Mouse (Mus musculus) liver, embryonic 14.5 days (tissue): ENCODE measurements around the gene Fitm2. TPM values are rescaled to one million over a fixed set of nuclear protein-coding genes. Genes with fewer than 3 reads are reported as not detected.

Source experiments
- ATAC-seq: fragments of 200-750 bp; cut with Nextera tagmentation; 2 replicates; pipeline ENCODE4 v1.8.0; 2017; ENCODE audit warnings: moderate number of reproducible peaks, mild to moderate bottlenecking, moderate library complexity; ENCODE audit not compliant: insufficient read depth
- DNase-seq, 3 experiments: peaks; one replicate each; pipeline ENCODE4 v3.0.0-alpha.2; 2012 to 2013; ENCODE audit warnings: low read depth in 3 of 3, low spot score in 3 of 3
- H3K27ac ChIP-seq: fragments of 300-500 bp; sonication (generic); 2 replicates; pipeline ENCODE4 v1.5.1; 2014; ENCODE audit warnings: moderate library complexity, mild to moderate bottlenecking, control low read depth, inconsistent platforms
- H3K27me3 ChIP-seq: fragments of 300-500 bp; sonication (generic); 2 replicates; pipeline ENCODE4 v1.6.1; 2014; ENCODE audit warnings: mild to moderate bottlenecking, low read length, moderate library complexity; ENCODE audit not compliant: control insufficient read depth, insufficient read depth
- H3K36me3 ChIP-seq: fragments of 300-500 bp; sonication (generic); replicated peaks from 2 replicates; pipeline ENCODE4 v1.6.1; 2014; ENCODE audit warnings: low read depth; ENCODE audit not compliant: control insufficient read depth, insufficient read depth
- H3K4me1 ChIP-seq, 2 experiments: fragments of 200-500 bp in 1 of 2; fragments of 300-500 bp in 1 of 2; sonication (generic) in 1 of 2; replicated peaks; 2 replicates each; pipeline ENCODE4 v1.6.1; 2012 to 2014; ENCODE audit warnings: antibody characterized with exemption in 1 of 2, inconsistent platforms in 1 of 2, low read length in 1 of 2; ENCODE audit not compliant: control insufficient read depth in 2 of 2, insufficient read depth in 2 of 2
- H3K4me2 ChIP-seq: fragments of 300-500 bp; sonication (generic); 2 replicates; pipeline ENCODE4 v1.6.1; 2014; ENCODE audit warnings: low read depth, mild to moderate bottlenecking, control low read depth, moderate library complexity
- H3K4me3 ChIP-seq, 2 experiments: fragments of 200-500 bp in 1 of 2; fragments of 300-500 bp in 1 of 2; sonication (generic) in 1 of 2; 2 replicates each; pipeline ENCODE4 v1.5.1; 2012 to 2014; ENCODE audit warnings: low read depth in 2 of 2, low read length in 2 of 2, mild to moderate bottlenecking in 2 of 2, control low read depth in 1 of 2, inconsistent platforms in 1 of 2, moderate library complexity in 1 of 2; ENCODE audit not compliant: insufficient read depth in 1 of 2
- H3K9ac ChIP-seq: fragments of 300-500 bp; sonication (generic); replicated peaks from 2 replicates; pipeline ENCODE4 v1.6.1; 2014; ENCODE audit warnings: mild to moderate bottlenecking, control low read depth, moderate library complexity
- H3K9me3 ChIP-seq: fragments of 300-500 bp; sonication (generic); 2 replicates; pipeline ENCODE4 v1.6.1; 2016; ENCODE audit warnings: low read length, mixed read lengths; ENCODE audit not compliant: control insufficient read depth
- CTCF ChIP-seq: IDR thresholded peaks from 2 replicates; pipeline ENCODE4 v1.5.1; 2016; ENCODE audit warnings: antibody characterized with exemption, low read depth, control low read depth
- EP300 ChIP-seq: IDR thresholded peaks from 2 replicates; pipeline ENCODE4 v1.6.1; 2016; ENCODE audit warnings: antibody characterized with exemption, low read depth
- WGBS: fragments of 180-500 bp; shearing (Covaris S2); extraction: QIAGEN DNeasy Blood & Tissue Kit; methylation state at CpG from one replicate; pipeline ENCODE4 v1.1.7; 2014; ENCODE audit not compliant: insufficient replicate concordance; 5-methylcytosine and 5-hydroxymethylcytosine counted together
- polyA plus RNA-seq, 2 experiments: library from polyadenylated mRNA; depleted of rRNA in 1 of 2; stranded (reverse) in 1 of 2; unstranded in 1 of 2; fragments of >200 nt; fragmentation: Nextera tagmentation in 1 of 2; extraction: Ambion mirVana in 1 of 2; gene quantifications; 2 replicates each; pipeline versions ENCODE4 v1.2.1 to v1.2.3; 2012 to 2014

Gene Fitm2
- polyA plus RNA-seq, 2 experiments: 1.9 to 3.1 TPM

DNA sequence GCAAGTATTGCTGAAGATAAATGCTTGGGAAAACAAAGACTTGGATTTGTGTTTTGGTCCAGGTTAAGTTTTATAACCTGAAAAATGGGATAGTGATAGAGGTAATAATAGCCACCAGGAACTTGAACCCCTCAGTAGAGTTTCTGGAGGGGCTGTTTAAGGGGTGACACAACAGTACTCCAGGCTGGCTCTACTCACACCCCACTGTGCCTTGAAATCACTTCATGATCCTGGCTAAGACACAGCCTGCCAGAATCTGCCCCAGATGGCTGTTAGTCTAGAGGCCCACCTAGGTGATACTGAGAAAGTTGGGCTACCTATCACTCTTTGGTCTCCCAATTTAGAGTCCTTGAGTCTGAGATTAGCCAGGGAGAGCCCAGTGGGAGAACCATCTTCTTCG is 32.9 kb downstream of the Fitm2 start:
- Histone ChIP-seq H3K9ac (no peak overlapping the region), H3K36me3 (no peaks in the 10 kb centered on the region), H3K9me3 (no peaks in the 10 kb centered on the region), H3K4me1 (no peaks in the 10 kb centered on the region), H3K27ac (no peak overlapping the region), H3K4me2 (no peak overlapping the region), H3K4me3 (no peak overlapping the region), H3K27me3 (peaks cover 12% of the 10 kb centered on the region)
- WGBS: 24% methylated on average over 1 of the region's 1 CpGs
- ATAC-seq (no peak), DNase-seq (no peak)
- no peak for TF ChIP-seq EP300
- TF ChIP-seq CTCF: no peak

DNA sequence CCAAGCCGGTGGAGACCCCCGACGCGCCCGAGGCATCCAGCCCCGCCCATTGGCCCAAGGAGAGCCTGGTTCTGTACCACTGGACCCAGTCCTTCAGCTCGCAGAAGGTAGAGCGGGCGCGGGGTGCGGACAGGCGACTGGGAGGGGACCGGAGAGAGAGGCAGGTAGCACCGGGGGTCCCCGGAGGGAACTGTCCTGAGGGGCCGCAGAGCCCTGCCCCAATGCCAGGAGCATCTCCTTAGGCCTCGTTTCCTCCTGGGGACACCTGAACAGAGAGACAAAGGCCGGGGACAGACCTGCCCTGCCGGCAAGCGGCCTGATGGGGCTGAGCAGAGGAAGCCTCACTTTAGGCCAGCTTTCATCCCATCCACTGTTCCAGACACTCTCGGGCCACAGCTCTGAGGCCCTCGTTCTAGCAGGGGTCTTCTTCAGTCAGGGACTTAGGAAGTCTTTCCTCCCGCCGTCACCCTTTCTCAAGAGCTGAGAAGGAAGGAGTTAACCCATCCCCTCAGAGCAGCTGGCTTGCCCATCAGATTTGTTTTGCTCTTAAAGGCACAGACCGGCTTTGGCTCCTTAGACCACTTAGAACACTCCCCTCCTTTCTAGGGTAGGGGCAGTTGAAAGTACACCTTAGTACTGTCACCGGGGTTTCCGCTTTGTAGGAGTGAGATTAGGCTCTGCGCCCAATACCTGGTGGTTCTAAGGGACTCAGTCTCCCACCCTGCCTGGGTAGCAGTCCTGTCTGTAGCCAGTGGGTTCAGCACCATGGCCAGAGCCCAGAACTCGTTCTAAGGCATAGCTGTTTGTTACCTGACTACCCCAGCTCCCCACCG is 33.6 kb downstream of the Fitm2 start:
- Histone ChIP-seq H3K9ac (no peak overlapping the region), H3K4me1 (no peaks in the 10 kb centered on the region)

DNA sequence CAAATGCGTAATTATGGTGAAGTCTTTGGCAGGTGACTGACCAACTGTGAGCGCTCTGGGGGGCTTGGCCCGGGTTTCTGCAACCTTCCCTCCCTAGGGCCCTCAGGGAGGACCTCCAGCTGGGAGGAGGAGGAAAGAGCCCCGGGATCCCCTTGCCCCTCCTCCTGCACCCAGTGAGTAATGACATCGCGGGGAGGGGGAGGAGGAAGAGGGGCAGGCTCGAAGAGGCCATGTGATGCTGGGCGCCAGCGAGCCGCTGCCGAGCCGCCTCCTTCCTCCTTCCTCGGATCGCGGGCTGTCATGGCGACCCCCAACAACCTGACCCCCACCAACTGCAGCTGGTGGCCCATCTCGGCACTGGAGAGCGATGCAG is 34.2 kb downstream of the Fitm2 start, which contains the start of gene Gdap1l1:
Gene Gdap1l1, plus strand, starts transcription at position 231 of the 373 bp plus-strand sequence.
- Histone ChIP-seq H3K27ac (no peak within 1 kb of the TSS), H3K4me2 (no peak within 1 kb of the TSS), H3K4me3 (no peak within 1 kb of the TSS), H3K9ac (no peak within 1 kb of the TSS), H3K4me1 (no peaks in the 10 kb centered on the region), H3K9me3 (no peaks in the 10 kb centered on the region), H3K27me3 (peaks cover 12% of the 10 kb centered on the region), H3K36me3 (no peaks in the 10 kb centered on the region)
- WGBS: 3% methylated on average over 18 of the region's 18 CpGs
- DNase-seq (no peak), ATAC-seq (no peak)
- TF ChIP-seq CTCF: no peak
- no peak for TF ChIP-seq EP300

More for the DNA sequence above, 33.6 kb downstream of the Fitm2 start:
- WGBS: 3% methylated on average over 30 of the region's 30 CpGs
- ATAC-seq (no peak), DNase-seq (no peak)
- no peaks in the 10 kb centered on the region for H3K36me3 ChIP-seq
- H3K4me2 ChIP-seq: no peak overlapping the region
- H3K4me3 ChIP-seq: no peak overlapping the region
- no peaks in the 10 kb centered on the region for H3K9me3 ChIP-seq
- TF ChIP-seq EP300 (no peak), CTCF (no peak)
- H3K27ac ChIP-seq: no peak overlapping the region
- peaks cover 12% of the 10 kb centered on the region for H3K27me3 ChIP-seq

DNA sequence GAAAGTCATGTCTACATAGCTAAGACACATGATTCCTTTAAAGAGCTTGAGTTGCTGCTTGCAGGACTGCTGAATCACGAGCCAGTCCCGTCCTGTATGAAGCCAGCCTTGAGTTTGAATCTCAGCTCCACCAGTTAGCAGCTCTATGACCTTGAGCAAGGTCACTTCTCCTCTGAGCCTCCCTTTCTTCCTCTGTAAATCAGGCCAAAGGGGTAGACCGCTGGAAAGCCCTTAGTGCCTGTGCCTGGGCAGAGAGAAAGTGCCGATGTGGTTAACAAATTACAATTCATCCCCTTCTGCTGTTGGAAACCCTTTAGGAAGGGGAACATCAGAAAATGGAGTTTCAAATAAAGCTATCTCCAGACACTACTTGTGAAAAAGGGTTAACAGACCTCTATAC is 34.6 kb downstream of the Fitm2 start:
- no peak overlapping the region for H3K9ac ChIP-seq
- no peaks in the 10 kb centered on the region for H3K9me3 ChIP-seq
- no peaks in the 10 kb centered on the region for H3K36me3 ChIP-seq
- H3K4me2 ChIP-seq: no peak overlapping the region
- DNase-seq (no peak), ATAC-seq (no peak)
- no peak for TF ChIP-seq EP300
- TF ChIP-seq CTCF: no peak
- WGBS: 34% methylated on average over 4 of the region's 4 CpGs
- H3K27ac ChIP-seq: no peak overlapping the region
- no peak overlapping the region for H3K4me3 ChIP-seq
- H3K27me3 ChIP-seq: peaks cover 12% of the 10 kb centered on the region
- no peaks in the 10 kb centered on the region for H3K4me1 ChIP-seq

DNA sequence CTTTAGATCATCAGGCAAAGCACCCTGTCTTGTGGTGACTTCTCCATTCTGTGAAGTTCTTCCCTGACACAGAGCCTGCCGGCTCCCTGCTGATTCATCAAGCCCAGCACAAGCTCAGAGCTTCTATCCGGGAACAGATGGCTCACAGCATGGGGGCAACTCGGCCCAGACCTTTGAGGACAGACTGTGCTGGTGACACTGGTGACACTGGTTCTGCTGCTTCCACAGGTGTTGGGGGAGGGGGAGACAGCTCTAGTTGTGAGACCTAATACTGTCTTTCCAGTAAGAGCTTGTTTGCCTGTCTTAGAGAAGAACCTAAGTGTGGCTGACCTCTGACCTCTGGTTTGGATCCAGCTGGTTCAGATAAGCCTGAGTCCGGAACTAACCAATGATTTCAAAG is 38.5 kb downstream of the Fitm2 start:
- Histone ChIP-seq H3K9ac (no peak overlapping the region), H3K27ac (no peak overlapping the region), H3K36me3 (no peaks in the 10 kb centered on the region), H3K4me2 (no peak overlapping the region), H3K4me3 (no peak overlapping the region), H3K27me3 (peaks cover 9% of the 10 kb centered on the region), H3K4me1 (no peaks in the 10 kb centered on the region), H3K9me3 (no peaks in the 10 kb centered on the region)
- TF ChIP-seq CTCF: no peak
- no peak for DNase-seq
- ATAC-seq: no peak
- WGBS: 16% methylated on average over 4 of the region's 4 CpGs
